Mouse (Mus musculus): Measurements from ENCODE around the gene Utrn.

The Utrn gene

GRCm38 (mm10) chr10:12868189-12869028 lies 756 bp downstream of the Utrn start:
- peak; percentile 62 to 75 for DNase-seq

- DNase-seq: no peak
Measured at GRCm38 (mm10) chr10:12867733-12868188, 1.4 kb downstream of the Utrn start.

- DNase-seq: peak; percentile 9 to 23
Measured at GRCm38 (mm10) chr10:12866971-12867732, 2.0 kb downstream of the Utrn start.

- DNase-seq: no peak
Measured at GRCm38 (mm10) chr10:12865201-12865600, 4.0 kb downstream of the Utrn start.

- DNase-seq: no peak
Measured at GRCm38 (mm10) chr10:12863581-12863980, 5.6 kb downstream of the Utrn start.

GRCm38 (mm10) chr10:12862047-12862446 lies 7.1 kb downstream of the Utrn start:
- DNase-seq: no peak

- no peak for DNase-seq
Measured at GRCm38 (mm10) chr10:12861381-12861780, 7.8 kb downstream of the Utrn start.

- DNase-seq: no peak
Measured at GRCm38 (mm10) chr10:12860765-12861164, 8.4 kb downstream of the Utrn start.

GRCm38 (mm10) chr10:12860331-12860730 lies 8.8 kb downstream of the Utrn start:
- DNase-seq: no peak

GRCm38 (mm10) chr10:12858017-12858416 lies 11.1 kb downstream of the Utrn start:
- DNase-seq: no peak

- no peak for DNase-seq
Measured at GRCm38 (mm10) chr10:12854298-12854697, 14.9 kb downstream of the Utrn start.

- DNase-seq: no peak
Measured at GRCm38 (mm10) chr10:12853776-12854175, 15.4 kb downstream of the Utrn start.

- DNase-seq: no peak
Measured at GRCm38 (mm10) chr10:12853196-12853620, 16.0 kb downstream of the Utrn start.

- DNase-seq: no peak
Measured at GRCm38 (mm10) chr10:12852416-12853195, 16.6 kb downstream of the Utrn start.

GRCm38 (mm10) chr10:12850781-12851471 lies 18.2 kb downstream of the Utrn start:
- no peak for DNase-seq

- no peak for DNase-seq
Measured at GRCm38 (mm10) chr10:12848322-12849108, 20.6 kb downstream of the Utrn start.

GRCm38 (mm10) chr10:12842543-12842942 lies 26.6 kb downstream of the Utrn start:
- peak in 1 of 2 experiments; percentile 3 for DNase-seq

GRCm38 (mm10) chr10:12841497-12841896 lies 27.7 kb downstream of the Utrn start:
- peak; percentile 9 to 14 for DNase-seq

- no peak for DNase-seq
Measured at GRCm38 (mm10) chr10:12837636-12838035, 31.5 kb downstream of the Utrn start.

- no peak for DNase-seq
Measured at GRCm38 (mm10) chr10:12836048-12836816, 32.9 kb downstream of the Utrn start.

- DNase-seq: no peak
Measured at GRCm38 (mm10) chr10:12834215-12834614, 35.0 kb downstream of the Utrn start.
